Mouse (Mus musculus): Measurements from ENCODE around the gene Kif16b.
"Not testable (repeated sequence)": the region's sequence is repeated elsewhere in the genome, so short reads cannot be mapped to it uniquely, and the experiment has no call there.

Gene Kif16b

GRCm38 (mm10) chr2:142589403-142590283 lies 311.7 kb downstream of the Kif16b start:
- DNase-seq (ENCODE audit: low spot score): no peak

DNA sequence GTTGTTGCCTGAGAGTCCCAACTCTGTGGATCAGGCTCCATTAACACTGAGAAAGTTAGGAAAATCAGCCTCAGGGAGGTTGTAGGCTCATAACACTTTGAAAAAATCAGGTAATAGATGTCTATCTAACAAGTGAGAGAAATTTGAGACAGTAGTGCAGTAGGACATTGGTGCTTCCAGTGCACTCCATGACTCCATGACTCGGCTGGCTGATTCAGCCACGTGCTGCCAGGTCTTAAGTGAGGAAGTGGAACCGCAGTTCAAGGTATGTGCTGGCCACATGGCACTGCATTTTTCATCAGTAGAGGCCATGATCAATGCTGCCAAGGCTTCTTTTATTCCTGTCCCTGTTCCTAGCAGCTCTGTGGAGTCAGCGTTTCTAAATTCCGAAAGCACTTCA lies 315.5 kb downstream of the Kif16b start:
- DNase-seq (ENCODE audit: low spot score): no peak

- DNase-seq (ENCODE audit: low spot score): no peak
These were observed 316.2 kb downstream of the Kif16b start for GRCm38 (mm10) chr2:142584851-142585737.

DNA sequence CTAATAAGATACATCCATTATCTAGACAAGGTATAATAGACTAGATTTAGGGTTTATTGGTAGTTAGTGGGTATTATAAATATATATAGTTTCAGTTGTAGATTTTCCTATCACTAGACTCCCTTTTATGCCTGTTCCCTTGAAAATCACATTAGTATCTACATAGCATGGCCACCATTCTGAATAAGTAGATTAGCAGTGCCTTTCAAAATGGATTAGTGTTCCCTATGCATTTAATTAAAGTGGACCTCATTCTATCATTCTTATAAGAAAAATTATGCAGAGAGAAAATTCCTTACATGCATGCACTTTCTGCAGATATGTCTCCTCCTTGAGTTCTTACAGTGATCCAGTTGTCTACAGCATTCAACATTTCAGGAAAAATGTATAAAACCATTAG lies 320.9 kb downstream of the Kif16b start:
- no peak for DNase-seq (ENCODE audit: low spot score)

- not testable (repeated sequence) for DNase-seq (ENCODE audit: low spot score)
These were observed 323.9 kb downstream of the Kif16b start for GRCm38 (mm10) chr2:142577414-142577813.

DNA sequence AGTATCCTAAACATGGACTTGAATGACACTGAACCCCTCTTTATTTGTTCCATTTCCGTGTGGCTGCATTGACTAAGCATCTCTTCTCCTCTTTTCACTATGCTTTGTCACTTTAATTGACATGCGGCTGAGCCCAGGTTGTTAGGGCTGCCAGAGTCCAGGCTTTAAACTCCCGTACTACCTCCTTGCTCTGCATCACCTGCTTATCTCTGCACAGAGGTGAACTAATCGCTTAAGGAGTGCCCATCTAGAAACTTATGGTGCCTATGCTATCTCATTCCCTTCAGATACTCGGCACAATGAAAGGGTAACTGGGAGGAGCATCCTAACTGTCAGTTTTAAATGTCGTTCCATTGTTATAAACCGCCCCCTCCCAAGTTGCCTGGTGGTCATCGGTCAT lies 331.6 kb downstream of the Kif16b start:
- DNase-seq (ENCODE audit: low spot score): no peak
